Mouse (Mus musculus) monocyte, adult 2 months (primary cell): Measurements from ENCODE around the gene Cenph.
"Not testable (repeated sequence)": the region's sequence is repeated elsewhere in the genome, so short reads cannot be mapped to it uniquely, and the experiment has no call there.

Experiments
- DNase-seq, 2 experiments: peaks; one replicate each; pipeline ENCODE4 v3.0.0; 2022; ENCODE audit warnings: low spot score in 2 of 2, low read depth in 1 of 2

The Cenph gene

GRCm38 (mm10) chr13:100748638-100749037 is 27.1 kb downstream of the Cenph start:
- no peak for DNase-seq

GRCm38 (mm10) chr13:100746090-100746489 is 29.6 kb downstream of the Cenph start:
- DNase-seq: no peak

- DNase-seq: peak; percentile 60 to 73
Measured at GRCm38 (mm10) chr13:100744036-100744744, 31.5 kb downstream of the Cenph start, which contains the start of gene Mrps36. Gene Mrps36 (minus strand): TSS chr13:100744659.

GRCm38 (mm10) chr13:100743346-100744035 is 32.2 kb downstream of the Cenph start:
- DNase-seq: no peak

GRCm38 (mm10) chr13:100742831-100743230 is 32.9 kb downstream of the Cenph start:
- DNase-seq: no peak

- DNase-seq: no peak
Measured at GRCm38 (mm10) chr13:100732756-100733155, 42.9 kb downstream of the Cenph start.

- not testable (repeated sequence) for DNase-seq
Measured at GRCm38 (mm10) chr13:100731462-100732046, 44.1 kb downstream of the Cenph start.

- peak; percentile 65 to 83 for DNase-seq
Measured at GRCm38 (mm10) chr13:100730861-100731176, 44.9 kb downstream of the Cenph start, which contains the start of gene Cdk7. Gene Cdk7 (minus strand): TSS chr13:100730939.

- no peak for DNase-seq
Measured at GRCm38 (mm10) chr13:100730153-100730860, 45.4 kb downstream of the Cenph start.

GRCm38 (mm10) chr13:100728530-100728929 is 47.2 kb downstream of the Cenph start:
- not testable (repeated sequence) for DNase-seq

- DNase-seq: no peak
Measured at GRCm38 (mm10) chr13:100728086-100728485, 47.6 kb downstream of the Cenph start.

GRCm38 (mm10) chr13:100725194-100725593 is 50.5 kb downstream of the Cenph start:
- no peak for DNase-seq

GRCm38 (mm10) chr13:100724051-100724754 is 51.5 kb downstream of the Cenph start:
- DNase-seq: no peak

- no peak for DNase-seq
Measured at GRCm38 (mm10) chr13:100721656-100722055, 54.0 kb downstream of the Cenph start.

- no peak for DNase-seq
Measured at GRCm38 (mm10) chr13:100715467-100715866, 60.2 kb downstream of the Cenph start.
